Mouse (Mus musculus): ENCODE results near the gene Olfr524.
A peak's percentile ranks its signal among the peaks of the same experiment; 100 is the strongest.

Olfr524 gene

GRCm38 (mm10) chr7:140186646-140187620 is 18.8 kb downstream of the Olfr524 start:
- peak; percentile 78 for DNase-seq (ENCODE audit: low read depth, low spot score)

- DNase-seq (ENCODE audit: low read depth, low spot score) = no peak
Observed at GRCm38 (mm10) chr7:140184206-140184605, 21.6 kb downstream of the Olfr524 start.

- DNase-seq (ENCODE audit: low read depth, low spot score) = no peak
Observed at GRCm38 (mm10) chr7:140180692-140181091, 25.1 kb downstream of the Olfr524 start.

GRCm38 (mm10) chr7:140179176-140179575 is 26.6 kb downstream of the Olfr524 start:
- no peak for DNase-seq (ENCODE audit: low read depth, low spot score)

GRCm38 (mm10) chr7:140172936-140173335 is 32.8 kb downstream of the Olfr524 start, which contains the start of gene Olfr523:
Olfr523 (plus strand) TSS chr7:140173217.
- no peak for DNase-seq (ENCODE audit: low read depth, low spot score)

- no peak for DNase-seq (ENCODE audit: low read depth, low spot score)
Observed at GRCm38 (mm10) chr7:140170863-140171262, 34.9 kb downstream of the Olfr524 start.

- no peak for DNase-seq (ENCODE audit: low read depth, low spot score)
Observed at GRCm38 (mm10) chr7:140169386-140169785, 36.4 kb downstream of the Olfr524 start.

GRCm38 (mm10) chr7:140167950-140168349 is 37.8 kb downstream of the Olfr524 start:
- no peak for DNase-seq (ENCODE audit: low read depth, low spot score)

- no peak for DNase-seq (ENCODE audit: low read depth, low spot score)
Observed at GRCm38 (mm10) chr7:140164664-140165063, 41.1 kb downstream of the Olfr524 start, which contains the start of gene Olfr522. Olfr522 (minus strand) TSS chr7:140164764.

- no peak for DNase-seq (ENCODE audit: low read depth, low spot score)
Observed at GRCm38 (mm10) chr7:140160363-140160762, 45.4 kb downstream of the Olfr524 start.

- DNase-seq (ENCODE audit: low read depth, low spot score) = peak; percentile 28
Observed at GRCm38 (mm10) chr7:140154218-140154927, 51.4 kb downstream of the Olfr524 start, which contains the start of gene Sprn. Sprn (minus strand) TSS chr7:140154877.

GRCm38 (mm10) chr7:140153829-140154217 is 51.9 kb downstream of the Olfr524 start:
- DNase-seq (ENCODE audit: low read depth, low spot score) = no peak

GRCm38 (mm10) chr7:140153383-140153782 is 52.4 kb downstream of the Olfr524 start:
- peak; percentile 19 for DNase-seq (ENCODE audit: low read depth, low spot score)

All from ES-CJ7 (cell line).